Mouse (Mus musculus): Measurements from ENCODE around the gene Fkbp5. TPM values are rescaled to one million over a fixed set of nuclear protein-coding genes. Genes with fewer than 3 reads are reported as not detected.

The Fkbp5 gene
- polyA plus RNA-seq, 1 experiment from 2014 or later = 32.6 TPM

DNA sequence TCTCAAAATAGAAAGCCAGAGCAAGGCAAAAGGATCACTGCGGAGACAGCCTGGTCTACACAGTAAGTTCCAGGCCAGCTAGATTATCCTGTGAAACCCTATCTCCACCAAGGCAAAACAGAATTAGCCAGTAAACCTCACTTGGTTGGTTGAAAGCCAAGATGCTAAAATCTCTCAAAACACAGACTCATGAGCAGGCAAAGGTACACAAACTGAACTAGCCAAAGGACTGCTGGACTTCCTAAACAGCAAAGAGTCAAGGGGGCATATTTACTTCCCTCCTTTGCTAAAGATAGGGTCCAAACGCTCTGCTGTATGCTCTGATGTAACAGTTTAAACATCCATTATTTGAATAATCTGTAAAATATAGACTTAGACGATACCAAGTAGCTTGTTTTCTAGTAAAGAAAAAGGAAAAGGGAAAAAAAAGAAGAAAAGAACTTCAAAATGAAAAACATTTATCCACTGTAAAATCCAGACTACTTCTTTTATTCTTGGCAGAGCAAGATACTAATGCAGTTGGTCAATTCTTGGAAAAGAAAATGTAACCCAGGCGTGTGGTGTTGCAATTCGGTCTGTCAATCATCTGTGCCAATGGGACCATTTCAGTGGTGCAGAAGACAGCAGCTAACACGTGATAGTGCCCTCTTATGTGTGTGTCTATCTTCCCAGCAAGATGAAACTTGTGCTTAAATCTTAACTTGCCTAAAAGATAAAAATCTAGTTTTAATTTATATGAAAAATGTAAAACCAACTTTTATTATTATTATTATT, 78.8 kb downstream of the Fkbp5 start:
- H3K9ac ChIP-seq = no peak overlapping the region
- H3K9me3 ChIP-seq (replicated peaks) = no peaks in the 10 kb centered on the region
- no peaks in the 10 kb centered on the region for H3K27me3 ChIP-seq
- H3K36me3 ChIP-seq = peaks cover 15% of the 10 kb centered on the region; the same call in 1 of the 2 replicates
- WGBS = 83% methylated on average over 6 of the region's 6 CpGs
- H3K4me3 ChIP-seq = no peak overlapping the region
- no peaks in the 10 kb centered on the region for H3K4me1 ChIP-seq
- H3K27ac ChIP-seq = no peak overlapping the region
- no peak for ATAC-seq (ENCODE audit: low FRiP score)
- no peak overlapping the region for H3K4me2 ChIP-seq (replicated peaks)

DNA sequence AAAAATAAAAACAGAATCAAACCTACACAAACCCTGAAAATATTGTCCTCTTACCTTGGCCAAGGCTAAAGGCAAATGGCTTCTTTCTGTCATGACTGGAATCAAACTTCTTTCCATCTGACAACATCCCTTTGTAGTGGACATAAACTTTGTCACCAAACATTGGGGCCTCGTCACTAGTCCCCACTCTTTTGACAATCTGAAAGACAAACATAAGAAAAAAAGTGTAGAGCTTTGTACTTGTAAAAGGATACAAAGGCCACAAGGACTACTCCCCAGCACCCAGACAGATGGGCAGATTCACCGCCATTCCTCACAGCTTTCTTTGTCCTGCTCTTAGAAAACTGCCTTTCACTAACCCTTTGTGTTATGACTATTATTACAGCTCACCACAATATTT, 79.4 kb downstream of the Fkbp5 start:
- H3K4me1 ChIP-seq = no peaks in the 10 kb centered on the region
- H3K36me3 ChIP-seq = peaks cover 15% of the 10 kb centered on the region; the same call in 1 of the 2 replicates
- no peaks in the 10 kb centered on the region for H3K9me3 ChIP-seq (replicated peaks)
- no peak overlapping the region for H3K4me2 ChIP-seq (replicated peaks)
- H3K9ac ChIP-seq = no peak overlapping the region
- no peak overlapping the region for H3K27ac ChIP-seq
- H3K4me3 ChIP-seq = no peak overlapping the region
- no peak for ATAC-seq (ENCODE audit: low FRiP score)
- 67% methylated on average over 2 of the region's 2 CpGs for WGBS
- no peaks in the 10 kb centered on the region for H3K27me3 ChIP-seq

DNA sequence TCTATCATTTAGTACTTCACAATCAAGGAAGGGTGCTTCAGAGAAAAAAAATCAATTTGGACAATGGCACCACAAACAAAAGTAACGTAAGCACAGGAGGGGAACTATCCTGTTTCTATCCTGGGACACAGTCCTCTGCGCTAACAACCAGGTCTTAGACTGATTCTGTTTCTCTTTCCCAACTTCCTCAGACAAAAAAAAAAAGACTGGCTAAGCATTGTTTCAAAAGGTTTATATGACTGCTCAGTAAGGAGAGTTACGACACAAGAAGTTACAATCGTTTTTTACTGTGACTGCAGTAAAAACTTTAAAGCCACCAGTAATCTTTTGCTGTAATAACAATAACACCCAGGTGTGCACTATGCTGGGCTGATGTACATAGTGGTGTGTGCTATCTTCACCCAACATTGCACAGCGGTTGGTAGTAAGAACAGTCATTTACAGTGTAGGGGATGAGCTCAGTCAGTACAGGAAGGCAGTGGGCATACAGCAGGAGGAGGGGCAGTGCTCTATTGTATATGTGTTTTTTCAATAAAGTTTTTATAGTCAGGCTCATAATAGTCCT, 82.3 kb downstream of the Fkbp5 start:
- H3K4me3 ChIP-seq = no peak overlapping the region
- H3K9me3 ChIP-seq (replicated peaks) = no peaks in the 10 kb centered on the region
- 91% methylated on average over 5 of the region's 5 CpGs for WGBS
- H3K27ac ChIP-seq = no peak overlapping the region
- H3K4me2 ChIP-seq (replicated peaks) = no peak overlapping the region
- H3K27me3 ChIP-seq = no peaks in the 10 kb centered on the region
- no peak for ATAC-seq (ENCODE audit: low FRiP score)
- H3K36me3 ChIP-seq = peaks cover 18% of the 10 kb centered on the region; the same call in 1 of the 2 replicates
- H3K4me1 ChIP-seq = no peaks in the 10 kb centered on the region
- H3K9ac ChIP-seq = no peak overlapping the region

DNA sequence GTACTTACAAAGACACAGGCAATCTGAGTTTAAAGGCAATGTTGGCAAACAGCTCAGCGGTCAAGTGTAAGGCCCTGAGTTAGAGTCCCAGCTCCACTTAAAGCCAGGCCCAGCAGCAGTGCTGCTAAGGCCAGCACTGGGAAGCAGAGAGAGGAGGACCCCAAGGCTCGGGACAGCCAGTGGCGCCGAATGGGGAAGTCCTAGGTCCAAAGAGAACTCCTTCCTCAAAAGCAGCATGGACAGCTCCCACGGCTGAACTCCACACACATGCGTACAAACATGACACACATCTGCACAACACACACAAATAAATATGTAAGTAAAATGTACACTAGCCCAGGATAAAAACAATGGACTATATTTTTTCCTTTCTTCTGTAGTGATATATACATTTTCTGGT, 84.3 kb downstream of the Fkbp5 start:
- Histone ChIP-seq H3K36me3 (0 out of 2 replicates have a peak, but pooled peaks cover 14% of the 10 kb centered on the region), H3K9me3 (replicated peaks) (no peaks in the 10 kb centered on the region), H3K4me1 (no peaks in the 10 kb centered on the region), H3K27ac (no peak overlapping the region), H3K4me2 (replicated peaks) (no peak overlapping the region), H3K4me3 (no peak overlapping the region), H3K9ac (no peak overlapping the region), H3K27me3 (no peaks in the 10 kb centered on the region)
- ATAC-seq (ENCODE audit: low FRiP score) = no peak
- 93% methylated on average over 6 of the region's 6 CpGs for WGBS

DNA sequence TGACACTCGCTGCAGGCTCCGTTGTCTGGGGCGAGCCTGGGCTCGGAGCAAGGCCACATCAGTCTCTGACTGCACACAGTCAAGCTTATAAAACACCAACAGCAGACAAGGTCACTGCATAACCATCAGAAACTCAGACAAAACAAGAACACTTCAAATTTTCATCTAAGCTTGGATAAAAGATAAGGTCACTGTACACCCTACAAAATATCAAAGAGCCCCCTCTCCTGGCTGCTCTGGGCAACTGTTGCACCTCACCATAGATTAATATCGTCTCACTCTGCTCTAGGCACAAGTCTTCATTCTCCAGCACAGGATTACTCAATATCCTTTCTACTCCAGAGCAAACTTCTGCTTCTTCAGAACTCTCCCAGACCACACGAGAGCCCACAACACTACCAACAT, 85.4 kb downstream of the Fkbp5 start:
- ATAC-seq (ENCODE audit: low FRiP score) = no peak
- H3K4me1 ChIP-seq = no peaks in the 10 kb centered on the region
- H3K36me3 ChIP-seq = peaks cover 10% of the 10 kb centered on the region; the same call in 1 of the 2 replicates
- no peaks in the 10 kb centered on the region for H3K9me3 ChIP-seq (replicated peaks)
- H3K4me3 ChIP-seq = no peak overlapping the region
- no peak overlapping the region for H3K27ac ChIP-seq
- H3K9ac ChIP-seq = no peak overlapping the region
- no peak overlapping the region for H3K4me2 ChIP-seq (replicated peaks)
- 91% methylated on average over 6 of the region's 6 CpGs for WGBS
- no peaks in the 10 kb centered on the region for H3K27me3 ChIP-seq

DNA sequence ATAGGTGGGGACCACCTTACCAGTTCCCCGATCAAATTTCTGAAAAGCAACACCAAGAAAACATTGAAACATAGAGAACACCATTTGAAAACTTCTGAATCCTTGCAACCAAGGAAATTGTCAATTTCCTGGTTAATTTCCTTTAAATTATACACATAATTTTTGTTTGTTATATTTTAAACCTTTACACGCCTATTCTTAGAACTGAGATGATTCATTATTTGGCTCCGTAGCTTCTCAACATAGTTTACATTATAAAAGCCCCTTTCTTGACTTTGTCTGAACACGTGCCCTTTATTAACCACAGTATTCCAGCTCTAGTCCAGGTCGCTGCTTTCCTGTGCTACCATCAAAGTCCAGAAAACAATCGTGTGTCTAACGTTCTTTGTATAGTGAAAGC, 86.3 kb downstream of the Fkbp5 start:
- no peak overlapping the region for H3K4me3 ChIP-seq
- ATAC-seq (ENCODE audit: low FRiP score) = no peak
- 77% methylated on average over 7 of the region's 7 CpGs for WGBS
- no peak overlapping the region for H3K4me2 ChIP-seq (replicated peaks)
- no peaks in the 10 kb centered on the region for H3K27me3 ChIP-seq
- H3K9ac ChIP-seq = no peak overlapping the region
- no peaks in the 10 kb centered on the region for H3K4me1 ChIP-seq
- peaks cover 17% of the 10 kb centered on the region for H3K36me3 ChIP-seq
- H3K9me3 ChIP-seq (replicated peaks) = no peaks in the 10 kb centered on the region
- H3K27ac ChIP-seq = no peak overlapping the region

DNA sequence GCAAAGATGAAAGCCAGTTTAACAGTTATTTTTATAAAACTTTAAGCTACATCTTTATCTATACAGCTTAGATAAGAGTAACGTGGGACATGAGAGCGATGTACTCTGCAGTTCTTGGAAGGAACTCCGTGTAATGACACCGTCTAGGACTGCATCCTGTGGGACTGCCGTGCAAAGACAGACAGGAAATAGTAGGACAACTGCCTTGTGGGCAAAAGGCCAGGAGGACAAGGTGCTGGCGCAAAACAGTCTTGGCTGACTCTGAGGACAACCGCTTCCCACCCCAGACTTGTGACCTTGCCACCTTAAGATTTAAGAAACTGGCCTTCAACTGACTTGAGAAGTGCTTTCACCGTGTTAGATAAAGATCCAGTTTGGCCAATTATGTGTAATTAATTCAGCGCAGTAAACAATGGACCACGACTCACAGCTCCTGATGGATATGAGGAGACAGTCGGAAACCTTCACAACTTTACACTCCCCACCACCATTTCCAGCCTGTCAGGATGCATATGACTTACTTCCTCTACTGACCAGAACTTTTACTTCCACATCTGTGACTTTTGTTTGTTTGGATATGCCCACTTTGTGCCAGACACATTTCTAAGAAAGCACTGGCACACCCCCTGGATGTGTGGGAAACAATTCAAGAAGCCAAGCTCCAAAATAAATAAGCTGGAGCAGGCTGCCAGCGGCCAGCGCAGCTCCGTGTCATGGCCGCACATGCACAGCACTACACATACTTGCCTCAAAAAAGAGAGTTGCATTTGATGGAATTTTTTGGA, 88.7 kb downstream of the Fkbp5 start:
- 83% methylated on average over 15 of the region's 15 CpGs for WGBS
- Histone ChIP-seq H3K27ac (no peak overlapping the region), H3K36me3 (peaks cover 16% of the 10 kb centered on the region), H3K4me1 (peaks cover 3% of the 10 kb centered on the region; the same call in 1 of the 2 replicates), H3K9me3 (replicated peaks) (no peaks in the 10 kb centered on the region), H3K4me2 (replicated peaks) (no peak overlapping the region), H3K9ac (no peak overlapping the region), H3K4me3 (no peak overlapping the region), H3K27me3 (no peaks in the 10 kb centered on the region)
- ATAC-seq (ENCODE audit: low FRiP score) = no peak

DNA sequence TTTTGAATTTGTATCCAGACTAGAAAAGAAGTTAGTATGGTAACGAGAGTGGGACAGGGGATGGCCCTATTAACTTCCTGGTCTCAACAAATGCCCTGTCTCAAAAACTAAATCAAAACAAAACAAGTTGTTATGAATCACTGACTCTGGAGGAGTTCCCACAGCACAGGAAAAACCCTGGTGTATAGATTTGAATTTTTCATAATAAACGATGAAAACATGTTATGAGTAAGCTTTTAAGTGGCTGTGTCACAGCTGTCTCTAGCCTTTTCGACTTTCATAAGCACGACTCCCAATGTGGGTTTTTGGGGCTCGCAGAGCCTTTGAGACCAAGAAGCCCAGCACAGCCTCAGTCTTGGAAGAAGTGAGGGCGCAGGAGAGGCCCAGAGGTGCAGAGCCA, 89.7 kb downstream of the Fkbp5 start:
- Histone ChIP-seq H3K9ac (no peak overlapping the region), H3K4me1 (peaks cover 3% of the 10 kb centered on the region; the same call in 1 of the 2 replicates), H3K4me3 (no peak overlapping the region), H3K27me3 (no peaks in the 10 kb centered on the region), H3K36me3 (peaks cover 16% of the 10 kb centered on the region), H3K4me2 (replicated peaks) (no peak overlapping the region), H3K27ac (no peak overlapping the region), H3K9me3 (replicated peaks) (no peaks in the 10 kb centered on the region)
- no peak for ATAC-seq (ENCODE audit: low FRiP score)
- 94% methylated on average over 6 of the region's 6 CpGs for WGBS

DNA sequence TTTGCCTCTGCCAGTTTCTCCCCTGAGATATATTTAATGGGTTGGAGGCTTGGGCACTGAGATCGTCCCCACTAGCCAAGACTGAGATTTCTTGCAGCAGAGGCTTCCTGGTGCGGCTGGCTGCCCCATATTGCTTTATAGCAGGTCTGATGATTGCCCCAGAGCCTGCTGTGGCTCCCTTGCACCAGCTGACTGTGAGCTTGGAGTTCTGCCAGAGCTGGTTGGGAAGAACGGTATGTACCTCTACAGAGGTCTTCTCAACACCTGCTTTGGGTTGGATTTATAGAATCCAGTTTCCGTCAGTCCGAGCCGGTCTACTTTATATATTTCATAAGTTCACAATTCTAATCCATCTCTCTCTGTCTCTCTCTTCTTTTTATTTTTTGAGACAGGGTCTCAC, 93.0 kb downstream of the Fkbp5 start:
- Histone ChIP-seq H3K27me3 (no peaks in the 10 kb centered on the region), H3K27ac (no peak overlapping the region; the same call in 1 of the 2 replicates), H3K4me3 (no peak overlapping the region), H3K4me2 (replicated peaks) (no peak overlapping the region), H3K4me1 (peaks cover 10% of the 10 kb centered on the region), H3K9me3 (replicated peaks) (no peaks in the 10 kb centered on the region), H3K9ac (no peak overlapping the region), H3K36me3 (peaks cover 12% of the 10 kb centered on the region)
- ATAC-seq (ENCODE audit: low FRiP score) = no peak
- 82% methylated on average over 6 of the region's 6 CpGs for WGBS

DNA sequence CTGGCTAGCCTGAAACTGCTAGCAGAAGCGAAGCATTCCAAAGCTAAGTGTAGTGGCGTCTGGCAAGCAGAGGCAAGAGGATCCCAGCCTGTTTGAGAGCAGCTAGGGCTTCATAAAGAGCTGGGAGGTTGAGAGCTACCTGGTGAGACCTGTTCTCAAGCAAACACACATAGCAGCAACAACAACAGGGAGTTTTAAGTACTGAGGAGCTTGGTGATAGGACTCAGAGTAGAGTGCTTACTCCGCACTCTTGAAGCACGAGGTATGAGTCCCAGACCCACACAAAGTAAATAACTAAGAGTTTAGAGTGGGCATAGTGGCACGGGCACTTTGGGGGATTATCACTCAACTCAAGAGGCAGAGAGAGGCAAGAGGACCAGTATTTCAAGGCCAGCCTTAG, 96.3 kb downstream of the Fkbp5 start:
- ATAC-seq (ENCODE audit: low FRiP score) = no peak
- peaks cover 3% of the 10 kb centered on the region for H3K36me3 ChIP-seq
- no peak overlapping the region for H3K4me2 ChIP-seq (replicated peaks)
- H3K9ac ChIP-seq = no peak overlapping the region
- H3K4me1 ChIP-seq = peaks cover 10% of the 10 kb centered on the region
- no peak overlapping the region for H3K4me3 ChIP-seq
- no peaks in the 10 kb centered on the region for H3K9me3 ChIP-seq (replicated peaks)
- H3K27me3 ChIP-seq = no peaks in the 10 kb centered on the region
- no peak overlapping the region for H3K27ac ChIP-seq
- WGBS = 91% methylated on average over 5 of the region's 5 CpGs

DNA sequence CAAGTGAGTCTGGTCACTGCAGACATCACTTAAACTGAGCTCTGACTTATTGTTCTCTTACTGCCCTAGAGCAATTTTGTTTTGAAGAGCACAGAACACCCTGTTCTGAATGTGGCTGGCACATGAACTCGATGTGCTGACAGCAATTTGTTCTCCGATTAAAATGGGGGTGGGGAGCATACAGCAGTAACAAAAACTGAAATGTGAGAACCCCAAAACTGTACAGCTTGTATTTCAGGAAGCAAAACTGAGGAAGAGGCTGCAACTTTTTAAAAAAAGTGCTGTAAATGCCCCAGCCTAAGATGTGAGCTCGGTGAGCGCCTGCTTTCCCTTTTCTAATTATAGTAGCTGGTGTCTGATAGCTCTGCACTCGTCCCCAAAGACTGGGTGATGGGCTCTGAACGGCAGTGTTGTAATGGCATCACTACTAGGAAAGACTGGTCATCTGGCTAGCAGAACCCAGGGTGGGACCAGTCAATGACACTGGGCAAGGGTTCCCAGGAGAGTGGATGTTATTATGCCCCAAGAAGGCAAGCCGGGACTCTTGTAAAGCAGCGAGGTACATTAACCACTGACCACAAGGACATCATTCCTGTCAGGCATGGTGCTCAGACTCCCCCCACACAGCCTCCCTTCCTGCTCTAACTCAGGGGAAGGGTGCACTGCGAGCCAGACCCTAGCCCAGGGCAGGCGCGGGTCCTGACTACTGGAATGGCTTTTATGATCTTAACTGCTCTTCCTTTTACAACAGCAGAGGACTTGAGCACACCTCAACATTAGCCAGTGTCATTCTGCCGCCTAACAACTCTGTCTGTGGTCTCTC, 96.9 kb downstream of the Fkbp5 start:
- no peaks in the 10 kb centered on the region for H3K9me3 ChIP-seq (replicated peaks)

DNA sequence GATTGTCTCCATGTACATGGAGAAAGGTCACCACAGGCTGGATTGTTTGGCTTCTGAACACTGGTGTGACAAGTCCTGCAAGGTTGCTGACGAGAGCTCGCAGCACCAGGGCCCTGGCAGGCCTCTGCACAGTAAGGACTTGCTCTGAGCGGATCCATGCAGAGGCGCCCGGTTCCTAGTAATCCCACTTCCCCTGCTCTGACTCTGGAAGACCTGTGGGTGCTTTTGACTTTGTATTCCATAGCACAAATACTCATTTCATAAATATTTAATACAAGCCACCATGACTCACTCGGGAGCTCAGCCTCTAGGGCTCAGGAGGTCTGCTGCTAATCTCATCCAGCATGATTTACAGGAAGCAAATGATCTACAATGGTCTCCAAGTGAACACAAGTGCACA, 97.7 kb downstream of the Fkbp5 start:
- H3K27ac ChIP-seq = no peak overlapping the region
- H3K9ac ChIP-seq = no peak overlapping the region
- H3K27me3 ChIP-seq = no peaks in the 10 kb centered on the region
- no peak for ATAC-seq (ENCODE audit: low FRiP score)
- H3K9me3 ChIP-seq (replicated peaks) = no peaks in the 10 kb centered on the region
- peaks cover 10% of the 10 kb centered on the region for H3K4me1 ChIP-seq
- no peak overlapping the region for H3K4me2 ChIP-seq (replicated peaks)
- no peak overlapping the region for H3K4me3 ChIP-seq
- WGBS = 91% methylated on average over 6 of the region's 6 CpGs
- no peaks in the 10 kb centered on the region; the same call in 1 of the 2 replicates for H3K36me3 ChIP-seq

More for the DNA sequence above, 96.9 kb downstream of the Fkbp5 start:
- Histone ChIP-seq H3K4me2 (replicated peaks) (no peak overlapping the region), H3K27ac (no peak overlapping the region; the same call in 1 of the 2 replicates), H3K9ac (no peak overlapping the region), H3K27me3 (no peaks in the 10 kb centered on the region), H3K4me3 (no peak overlapping the region), H3K4me1 (peaks cover 10% of the 10 kb centered on the region), H3K36me3 (no peaks in the 10 kb centered on the region; the same call in 1 of the 2 replicates)
- ATAC-seq (ENCODE audit: low FRiP score) = no peak
- 77% methylated on average over 12 of the region's 12 CpGs for WGBS
